Mouse (Mus musculus) CH12.LX (cell line): ENCODE data around the gene Atn1. TPM values are rescaled to one million over a fixed set of nuclear protein-coding genes. Genes with fewer than 3 reads are reported as not detected.

Experiments used
- DNase-seq: peaks from one replicate; pipeline ENCODE4 v3.0.0-alpha.2; 2013; ENCODE audit errors: extremely low read depth
- H3K27ac ChIP-seq: 2 replicates; pipeline ENCODE4 v1.5.1; 2012; ENCODE audit warnings: low read depth, mild to moderate bottlenecking, control low read depth, moderate library complexity; ENCODE audit not compliant: insufficient read depth
- H3K27me3 ChIP-seq: replicated peaks from 2 replicates; pipeline ENCODE3; 2012; ENCODE audit warnings: inconsistent platforms
- H3K36me3 ChIP-seq, 2 experiments: replicated peaks in 1 of 2; 2 replicates each; pipeline versions ENCODE3 to v1.6.1; 2012; ENCODE audit warnings: inconsistent platforms in 1 of 2, low read length in 1 of 2, mild to moderate bottlenecking in 1 of 2, mixed read lengths in 1 of 2, moderate library complexity in 1 of 2; ENCODE audit not compliant: control insufficient read depth in 1 of 2, insufficient read depth in 1 of 2
- H3K4me1 ChIP-seq, 2 experiments: 2 replicates each; pipeline ENCODE4 v1.6.1; 2012; ENCODE audit warnings: inconsistent platforms in 1 of 2, moderate library complexity in 1 of 2; ENCODE audit not compliant: insufficient read depth in 2 of 2, control insufficient read depth in 1 of 2
- H3K4me2 ChIP-seq: 2 replicates; pipeline ENCODE4 v1.6.1; 2012; ENCODE audit warnings: low read depth, mild to moderate bottlenecking, control low read depth; ENCODE audit not compliant: poor library complexity, insufficient read depth, severe bottlenecking
- H3K4me3 ChIP-seq, 3 experiments: fragments of 150-350 bp in 1 of 3; sonication (generic) in 1 of 3; replicated peaks in 1 of 3; 2 replicates each; pipeline versions ENCODE3 to v1.5.1; 2011 to 2012; ENCODE audit warnings: low read depth in 2 of 3, low read length in 2 of 3, mild to moderate bottlenecking in 2 of 3, moderate library complexity in 2 of 3, control low read depth in 1 of 3, improper control_type of control experiment in 1 of 3, inconsistent platforms in 1 of 3, mixed read lengths in 1 of 3; ENCODE audit not compliant: poor library complexity in 1 of 3
- H3K79me2 ChIP-seq: replicated peaks from 2 replicates; pipeline ENCODE4 v1.6.1; 2012; ENCODE audit warnings: mild to moderate bottlenecking, moderate library complexity; ENCODE audit not compliant: control insufficient read depth, poor library complexity, insufficient read depth, severe bottlenecking; ENCODE audit errors: extremely low read depth
- H3K9ac ChIP-seq: 2 replicates; pipeline ENCODE4 v1.6.1; 2012; ENCODE audit warnings: low read depth, mild to moderate bottlenecking, control low read depth, moderate library complexity; ENCODE audit not compliant: insufficient read depth
- H3K9me3 ChIP-seq: replicated peaks from 2 replicates; pipeline ENCODE3; 2012; ENCODE audit warnings: low read length, inconsistent platforms, mixed read lengths
- CHD2 ChIP-seq: IDR thresholded peaks from 2 replicates; pipeline ENCODE4 v1.6.1; 2011; ENCODE audit warnings: low read length, improper control_type of control experiment
- CTCF ChIP-seq, 2 experiments: IDR thresholded peaks in 1 of 2; conservative IDR thresholded peaks in 1 of 2; 2 replicates each; pipeline ENCODE4 v1.5.1; 2011 to 2012; ENCODE audit warnings: low read depth in 2 of 2, low read length in 2 of 2, improper control_type of control experiment in 1 of 2, inconsistent platforms in 1 of 2, mild to moderate bottlenecking in 1 of 2, moderate library complexity in 1 of 2
- ELF1 ChIP-seq: IDR thresholded peaks from 2 replicates; pipeline ENCODE4 v1.6.1; 2014; ENCODE audit warnings: low read depth, mild to moderate bottlenecking, inconsistent platforms, low read length, improper control_type of control experiment
- EP300 ChIP-seq: IDR thresholded peaks from 2 replicates; pipeline ENCODE4 v1.6.1; 2011; ENCODE audit warnings: low read length, improper control_type of control experiment
- ETS1 ChIP-seq: conservative IDR thresholded peaks from 2 replicates; pipeline ENCODE4 v1.6.1; 2012; ENCODE audit warnings: low read depth, mild to moderate bottlenecking, inconsistent platforms, low read length, improper control_type of control experiment, moderate library complexity
- JUN ChIP-seq: IDR thresholded peaks from 2 replicates; pipeline ENCODE4 v1.6.1; 2011; ENCODE audit warnings: low read depth, mild to moderate bottlenecking, low read length, improper control_type of control experiment, moderate library complexity; ENCODE audit not compliant: insufficient read depth
- KAT2A ChIP-seq: IDR thresholded peaks from 2 replicates; pipeline ENCODE4 v1.6.1; 2012; ENCODE audit warnings: low read length, improper control_type of control experiment, inconsistent platforms; ENCODE audit not compliant: insufficient replicate concordance
- MAFK ChIP-seq: IDR thresholded peaks from 2 replicates; pipeline ENCODE4 v1.6.1; 2011; ENCODE audit warnings: low read length, improper control_type of control experiment; ENCODE audit not compliant: insufficient replicate concordance
- MAX ChIP-seq: IDR thresholded peaks from 2 replicates; pipeline ENCODE4 v1.6.1; 2011; ENCODE audit warnings: low read length, improper control_type of control experiment
- MAZ ChIP-seq: IDR thresholded peaks from 2 replicates; pipeline ENCODE4 v1.6.1; 2012; ENCODE audit warnings: low read depth, mild to moderate bottlenecking, inconsistent platforms, low read length, improper control_type of control experiment, moderate library complexity
- MEF2A ChIP-seq: IDR thresholded peaks from 2 replicates; pipeline ENCODE4 v1.6.1; 2014; ENCODE audit warnings: low read depth, mild to moderate bottlenecking, inconsistent platforms, low read length, improper control_type of control experiment, borderline replicate concordance
- MXI1 ChIP-seq: IDR thresholded peaks from 2 replicates; pipeline ENCODE4 v1.6.1; 2011; ENCODE audit warnings: mild to moderate bottlenecking, low read depth, low read length, improper control_type of control experiment
- MYC ChIP-seq: IDR thresholded peaks from 2 replicates; pipeline ENCODE4 v1.6.1; 2011; ENCODE audit warnings: low read depth, mild to moderate bottlenecking, improper control_type of control experiment, low read length
- NELFE ChIP-seq: IDR thresholded peaks from 2 replicates; pipeline ENCODE4 v1.6.1; 2011; ENCODE audit warnings: low read depth, low read length, improper control_type of control experiment
- NRF1 ChIP-seq: IDR thresholded peaks from 2 replicates; pipeline ENCODE4 v1.6.1; 2014; ENCODE audit warnings: low read depth, mild to moderate bottlenecking, inconsistent platforms, low read length, improper control_type of control experiment, moderate library complexity
- PAX5 ChIP-seq: IDR thresholded peaks from 2 replicates; pipeline ENCODE4 v1.6.1; 2012; ENCODE audit warnings: low read length, inconsistent platforms, mixed read lengths
- POLR2A ChIP-seq: IDR thresholded peaks from 2 replicates; pipeline ENCODE4 v1.6.1; 2011; ENCODE audit warnings: low read depth, mild to moderate bottlenecking, improper control_type of control experiment, low read length
- POLR2AphosphoS2 ChIP-seq: IDR thresholded peaks from 2 replicates; pipeline ENCODE4 v1.6.1; 2011; ENCODE audit warnings: low read depth, low read length, improper control_type of control experiment
- RAD21 ChIP-seq: IDR thresholded peaks from 2 replicates; pipeline ENCODE4 v1.6.1; 2011; ENCODE audit warnings: low read depth, mild to moderate bottlenecking, low read length, improper control_type of control experiment, moderate library complexity
- RCOR1 ChIP-seq: conservative IDR thresholded peaks from 2 replicates; pipeline ENCODE4 v1.6.1; 2012; ENCODE audit warnings: low read depth, mild to moderate bottlenecking, inconsistent platforms, low read length, improper control_type of control experiment
- SIN3A ChIP-seq: IDR thresholded peaks from 2 replicates; pipeline ENCODE4 v1.6.1; 2012; ENCODE audit warnings: low read length, improper control_type of control experiment, inconsistent platforms
- TCF12 ChIP-seq: IDR thresholded peaks from 2 replicates; pipeline ENCODE4 v1.6.1; 2014; ENCODE audit warnings: low read depth, mild to moderate bottlenecking, inconsistent platforms, low read length, improper control_type of control experiment
- USF2 ChIP-seq: conservative IDR thresholded peaks from 2 replicates; pipeline ENCODE4 v1.6.1; 2011; ENCODE audit warnings: low read depth, low read length, improper control_type of control experiment
- ZC3H11A ChIP-seq: IDR thresholded peaks from 2 replicates; pipeline ENCODE4 v1.6.1; 2012; ENCODE audit warnings: low read depth, mild to moderate bottlenecking, inconsistent platforms, low read length, improper control_type of control experiment
- ZMIZ1 ChIP-seq: IDR thresholded peaks from 2 replicates; pipeline ENCODE4 v1.6.1; 2012; ENCODE audit warnings: low read depth, mild to moderate bottlenecking, inconsistent platforms, low read length, improper control_type of control experiment
- dilution Hi-C: fragments of 300-500 bp; cut with MboI; formaldehyde crosslinking; loops from 2 replicates; pipeline ENCODE4 v1.14.3; 2020; ENCODE audit warnings: low sequenced_read_pairs; ENCODE audit not compliant: extremely low pct_unique_long_range_greater_than_20kb, extremely low pct_ligation_motif_present
- in situ Hi-C: fragments of 300-500 bp; cut with MboI; formaldehyde crosslinking; loops from 3 replicates; pipeline ENCODE4 v1.14.3; 2019; ENCODE audit warnings: low sequenced_read_pairs, low pct_ligation_motif_present, low pct_unique_long_range_greater_than_20kb, mixed read lengths
- polyA plus RNA-seq: library from polyadenylated mRNA; unstranded; fragments of >175 nt; gene quantifications from 2 replicates; pipeline ENCODE4 v1.2.1, GENCODE M21; 2012; ENCODE audit warnings: low read depth; ENCODE audit not compliant: insufficient read length
- total RNA-seq, 2 experiments: library from RNA; depleted of rRNA; stranded (reverse); fragments of 300-350 nt in 1 of 2; fragments of >200 nt in 1 of 2; gene quantifications; 2 replicates each; pipeline ENCODE4 v1.2.3; 2012 to 2014

The Atn1 gene
- total and polyA plus RNA-seq, 3 experiments: 1.7 to 35.1 (median 4.6) TPM

DNA sequence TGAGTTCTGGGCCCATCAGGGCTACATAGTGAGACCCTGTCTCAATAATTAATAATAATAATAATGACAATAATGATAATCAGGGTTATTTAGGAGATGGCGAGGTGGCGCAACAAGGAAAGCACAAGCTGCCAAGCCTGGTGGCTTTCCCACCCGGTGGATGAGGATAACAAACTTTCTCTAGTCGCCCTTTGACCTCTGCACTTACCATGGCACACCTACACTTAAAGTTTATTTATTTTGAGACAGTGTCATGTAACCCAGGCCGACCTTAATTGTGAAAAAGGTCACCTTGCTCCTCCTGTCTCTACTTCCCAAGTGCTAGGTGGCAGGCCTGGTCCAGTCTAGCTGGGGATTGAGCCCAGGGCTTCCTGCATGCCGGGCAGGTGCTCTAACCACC, 57.6 kb downstream of the Atn1 start:
- H3K27me3 ChIP-seq: no peaks in the 10 kb centered on the region
- dilution Hi-C loops: no loop called here
- H3K4me2 ChIP-seq: no peak overlapping the region

DNA sequence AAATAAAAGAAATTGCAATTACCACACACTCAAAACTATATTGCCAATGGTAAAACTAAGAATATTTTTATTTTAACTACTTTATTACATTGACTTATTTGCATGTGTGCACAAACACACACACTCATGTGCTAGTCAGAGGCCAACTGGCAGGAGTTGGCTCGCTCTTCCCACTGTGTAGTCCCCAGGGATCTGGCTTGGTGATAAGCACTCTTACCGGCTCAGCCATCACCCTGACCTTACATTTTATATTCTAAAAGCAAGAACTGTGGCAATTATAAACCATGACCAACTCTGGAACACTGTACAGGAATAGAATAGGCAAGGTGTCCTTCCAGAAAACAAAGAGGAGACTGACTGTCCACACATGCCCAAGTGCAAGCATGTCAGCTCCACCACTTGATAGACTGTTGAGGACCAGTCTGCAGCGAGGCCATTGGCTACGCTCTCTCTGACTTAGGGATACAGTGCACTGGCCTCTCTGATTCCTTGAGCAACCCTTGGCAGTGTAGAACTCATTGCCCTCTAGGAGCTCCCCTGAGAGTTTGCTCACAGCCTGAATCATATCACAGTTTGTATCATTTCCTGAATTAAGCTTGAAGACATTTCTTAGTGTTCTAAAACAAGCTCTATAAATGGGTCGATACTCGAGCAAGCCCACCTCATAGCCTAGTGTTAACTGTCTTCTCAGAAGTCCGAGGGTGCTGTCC, 59.7 kb downstream of the Atn1 start:
- TF ChIP-seq JUN (no peak), POLR2A (no peak), KAT2A (no peak), NRF1 (no peak), MAZ (no peak), ETS1 (no peak), CTCF (conservative IDR thresholded peaks at IDR 0.05 in 1 of 2, IDR thresholded peaks at IDR 0.05 in 1 of 2; ENCODE audit: low read depth in 2 of 2, low read length in 2 of 2) (no peak), USF2 (no peak), MAFK (no peak), MEF2A (no peak), RAD21 (no peak)
- peaks cover 7% of the 10 kb centered on the region for H3K79me2 ChIP-seq
- H3K4me3 ChIP-seq: no peak overlapping the region
- DNase-seq: no peak
- no peak overlapping the region for H3K27ac ChIP-seq
- H3K4me1 ChIP-seq: peaks cover 13 to 62% of the 10 kb centered on the region in 2 experiments
- H3K9ac ChIP-seq: no peak overlapping the region
- in situ Hi-C loops: no loop called here
- H3K36me3 ChIP-seq: peaks cover 36 to 76% of the 10 kb centered on the region in 2 experiments
- no peaks in the 10 kb centered on the region for H3K27me3 ChIP-seq
- no peaks in the 10 kb centered on the region for H3K9me3 ChIP-seq
- no peak overlapping the region for H3K4me2 ChIP-seq
- dilution Hi-C loops: no loop called here

More for the DNA sequence above, 57.6 kb downstream of the Atn1 start:
- peaks cover 56 to 81% of the 10 kb centered on the region in 2 experiments for H3K36me3 ChIP-seq
- TF ChIP-seq TCF12: no peak
- TF ChIP-seq MEF2A: no peak
- no peak for TF ChIP-seq POLR2AphosphoS2
- TF ChIP-seq USF2: no peak
- no peak for TF ChIP-seq SIN3A
- no peak for TF ChIP-seq EP300
- TF ChIP-seq ELF1: no peak
- no peak for TF ChIP-seq NELFE
- no peak for TF ChIP-seq MAX
- no peak for TF ChIP-seq MAZ
- TF ChIP-seq RCOR1: no peak
- TF ChIP-seq PAX5: no peak
- TF ChIP-seq MYC: no peak
- TF ChIP-seq ZC3H11A: no peak
- TF ChIP-seq ETS1: no peak
- no peak for TF ChIP-seq ZMIZ1
- TF ChIP-seq CHD2: no peak
- no peak for TF ChIP-seq MAFK
- no peak for TF ChIP-seq CTCF (conservative IDR thresholded peaks at IDR 0.05 in 1 of 2, IDR thresholded peaks at IDR 0.05 in 1 of 2; ENCODE audit: low read depth in 2 of 2, low read length in 2 of 2)
- TF ChIP-seq MXI1: no peak
- TF ChIP-seq, all 38 proteins: peak for 0
- DNase-seq: no peak
- Histone ChIP-seq H3K9ac (no peak overlapping the region), H3K4me3 (no peak overlapping the region), H3K27ac (0 out of 2 replicates have a peak overlapping the region, but pooled peaks have one; percentile 3), H3K9me3 (no peaks in the 10 kb centered on the region), H3K4me1 (peaks cover 15 to 54% of the 10 kb centered on the region in 2 experiments), H3K79me2 (peaks cover 4% of the 10 kb centered on the region; the same call in 1 of the 2 replicates)
- in situ Hi-C loops: no loop called here
